In the genomic region with DNA sequence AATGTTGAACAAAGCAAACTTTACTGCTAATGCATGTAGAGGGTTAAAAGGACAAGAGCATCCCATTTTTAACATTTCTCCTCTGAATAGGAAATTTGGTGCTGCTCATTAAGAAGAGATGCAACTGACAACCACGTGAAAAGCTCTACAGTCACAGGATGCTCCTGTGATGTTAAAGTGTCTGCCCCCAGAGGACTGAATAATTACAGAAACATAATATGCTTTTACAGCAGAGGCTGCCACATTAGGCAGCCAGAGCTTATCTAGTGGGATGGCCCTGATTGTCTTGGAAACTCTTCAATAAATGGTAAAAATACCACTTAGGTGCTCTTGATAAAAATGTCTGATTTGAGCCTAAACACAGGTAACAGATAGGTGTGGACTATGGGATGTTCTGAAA, we compare ENCODE assay signal across 19 mouse cellular contexts. TPM values are rescaled to one million over a fixed set of nuclear protein-coding genes. Genes with fewer than 3 reads are reported as not detected.
"Had no signal": no experiment of that assay in that cellular context is flagged by ENCODE, and none has a peak within 500 bp of the region (broad histone marks: within the 10 kb centered on the region; RNA-seq: fewer than 3 reads in every experiment).

No protein-coding gene starts in this region.

- H3K27me3 ChIP-seq: midbrain, embryonic 12.5 days; neural tube, embryonic 13.5 days; neural tube, embryonic 15.5 days had no signal

- DNase-seq: lung, adult 18-20 months; lung, embryonic 14.5 days; lung, postnatal 10 days; lung, postnatal 4 days; retina, postnatal 1 day; right cerebral cortex, adult 18-20 months; right cerebral cortex, postnatal 25 days; right cerebral cortex, postnatal 4 days; spleen, adult 18-20 months; thymus, adult 18-20 months; thymus, postnatal 14 days; thymus, postnatal 36 days had no signal

- H3K4me3 ChIP-seq: midbrain, embryonic 10.5 days; midbrain, embryonic 12.5 days; myocyte; neural tube, embryonic 13.5 days; neural tube, embryonic 15.5 days had no signal

- H3K9ac ChIP-seq: lung, embryonic 14.5 days; midbrain, embryonic 12.5 days; neural tube, embryonic 13.5 days; neural tube, embryonic 15.5 days had no signal

- H3K9me3 ChIP-seq: midbrain, embryonic 10.5 days; midbrain, embryonic 12.5 days; neural tube, embryonic 15.5 days had no signal

- H3K4me2 ChIP-seq: lung, embryonic 14.5 days; midbrain, embryonic 12.5 days; neural tube, embryonic 13.5 days; neural tube, embryonic 15.5 days had no signal

- H3K36me3 ChIP-seq: midbrain, embryonic 10.5 days; midbrain, embryonic 12.5 days; neural tube, embryonic 13.5 days; neural tube, embryonic 15.5 days had no signal

- H3K4me1 ChIP-seq: midbrain, embryonic 10.5 days; midbrain, embryonic 12.5 days; neural tube, embryonic 13.5 days had no signal

- H3K27ac ChIP-seq: midbrain, embryonic 10.5 days; midbrain, embryonic 12.5 days; neural tube, embryonic 13.5 days; neural tube, embryonic 15.5 days had no signal

- ATAC-seq: midbrain, embryonic 16.5 days had no signal

RNA-seq across cellular contexts. Expression of a gene that starts 33.4 kb away (rescaled TPM):
- total RNA-seq: megakaryocyte, adult 5-6 weeks had no signal
